Mouse (Mus musculus) cerebellum, adult (tissue): ENCODE measurements around the gene Prkd2.
A peak's percentile ranks its signal among the peaks of the same experiment; 100 is the strongest.

ENCODE experiments used
- ATAC-seq: cut with Nextera tagmentation; 2 replicates; pipeline ENCODE4 v1.9.2; 2017; ENCODE audit warnings: mild to moderate bottlenecking, moderate library complexity, mixed read lengths; ENCODE audit not compliant: insufficient number of reproducible peaks, low FRiP score, low TSS enrichment

Gene Prkd2

DNA sequence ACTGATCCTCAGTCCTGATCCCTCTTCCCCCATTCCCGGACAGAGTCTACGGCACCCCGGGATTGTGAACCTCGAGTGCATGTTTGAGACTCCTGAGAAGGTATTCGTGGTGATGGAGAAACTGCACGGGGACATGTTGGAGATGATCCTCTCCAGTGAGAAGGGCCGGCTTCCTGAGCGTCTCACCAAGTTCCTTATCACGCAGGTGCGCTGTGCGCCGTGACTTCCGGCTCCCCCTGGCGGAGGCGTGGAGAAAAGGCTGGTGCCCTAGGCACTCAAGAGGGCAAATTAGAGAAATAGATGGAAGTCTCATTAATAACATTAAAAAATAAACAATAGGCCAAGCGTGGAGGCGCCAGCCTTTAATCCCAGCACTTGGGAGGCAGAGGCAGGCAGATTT lies 15.6 kb downstream of the Prkd2 start:
- ATAC-seq: no peak; the same call in 1 of the 2 replicates

- no peak for ATAC-seq
Observed at GRCm38 (mm10) chr7:16859902-16860651, 17.4 kb downstream of the Prkd2 start.

DNA sequence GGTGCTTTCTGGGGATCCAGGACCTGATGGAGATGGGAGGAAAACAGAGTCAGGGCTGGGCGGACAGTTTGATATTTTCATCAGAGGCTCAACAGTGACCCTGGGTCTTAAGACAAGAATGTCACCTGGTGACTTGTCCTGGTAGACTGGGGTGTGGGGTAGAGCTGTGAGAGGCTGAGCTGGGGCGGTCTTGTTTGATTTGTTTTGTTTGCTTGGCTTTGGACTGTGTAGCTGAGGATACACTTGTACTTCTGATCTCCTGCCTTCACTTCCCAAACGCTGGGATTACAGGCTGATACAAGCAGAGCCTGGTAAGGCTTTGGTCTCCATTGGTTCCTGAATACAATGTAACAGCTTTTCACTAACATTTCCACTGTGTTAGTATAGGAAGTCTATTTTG lies 24.8 kb downstream of the Prkd2 start:
- ATAC-seq: no peak

DNA sequence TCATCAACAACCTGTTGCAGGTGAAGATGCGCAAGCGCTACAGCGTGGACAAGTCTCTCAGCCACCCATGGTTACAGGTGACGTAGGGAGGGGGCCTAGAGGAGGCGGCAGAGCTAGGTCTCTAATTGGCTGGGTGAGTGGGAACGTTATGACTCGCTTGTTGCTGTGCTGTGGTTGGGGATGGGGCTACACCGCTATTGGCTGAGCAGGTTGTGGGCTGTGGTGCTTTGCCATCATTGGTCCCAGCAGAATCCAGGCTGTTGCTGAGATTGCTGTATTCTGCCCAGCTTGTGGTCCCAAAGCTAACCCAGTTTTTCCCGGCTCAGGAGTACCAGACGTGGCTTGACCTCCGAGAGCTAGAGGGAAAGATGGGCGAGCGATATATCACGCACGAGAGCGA lies 26.8 kb downstream of the Prkd2 start:
- peak; percentile 99 for ATAC-seq

GRCm38 (mm10) chr7:16871600-16871999 lies 28.9 kb downstream of the Prkd2 start:
- ATAC-seq: no peak

DNA sequence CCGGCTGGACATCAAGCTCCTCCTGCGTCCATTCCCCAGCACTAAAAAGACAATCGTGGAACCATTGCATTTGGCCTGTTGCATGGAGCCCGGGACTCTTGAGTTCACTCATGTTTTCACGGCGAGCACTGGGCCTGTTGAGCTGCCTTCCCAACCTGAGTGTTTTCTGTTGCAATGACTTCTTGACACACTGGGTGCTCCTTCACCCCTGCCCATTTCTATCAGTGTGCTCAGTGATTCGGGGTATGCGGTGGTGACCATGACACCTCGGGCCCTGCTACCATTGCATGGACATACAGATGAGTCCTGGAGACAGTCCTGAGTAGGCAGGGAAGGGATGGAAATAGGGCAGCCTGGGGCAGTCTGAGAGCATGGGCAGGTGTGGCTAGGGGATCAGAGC lies 29.8 kb downstream of the Prkd2 start:
- ATAC-seq: no peak

DNA sequence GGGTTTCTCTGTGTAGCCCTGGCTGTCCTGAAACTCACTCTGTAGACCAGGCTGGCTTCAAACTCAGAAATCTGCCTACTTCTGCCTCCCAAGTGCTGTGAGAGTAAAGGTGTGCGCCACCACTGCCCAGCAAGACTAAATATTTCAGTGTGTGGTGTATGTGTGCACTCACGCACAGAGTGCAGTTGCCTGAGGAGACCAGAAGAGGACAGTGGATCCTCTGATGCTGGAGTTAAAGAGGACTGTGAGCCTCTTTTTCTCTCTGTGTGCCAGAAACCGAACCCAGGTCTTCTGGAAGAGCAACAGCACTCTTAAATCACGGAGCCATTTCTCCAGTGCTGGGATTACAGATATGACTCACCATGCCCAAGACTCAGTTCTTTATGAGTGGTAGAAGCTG lies 30.7 kb downstream of the Prkd2 start:
- ATAC-seq: no peak

GRCm38 (mm10) chr7:16874190-16874589 lies 31.5 kb downstream of the Prkd2 start:
- ATAC-seq: no peak

- peak; percentile 90 for ATAC-seq
Observed at GRCm38 (mm10) chr7:16874756-16875309, 32.1 kb downstream of the Prkd2 start.

- ATAC-seq: no peak
Observed at GRCm38 (mm10) chr7:16875310-16875325, 32.4 kb downstream of the Prkd2 start, which contains the start of gene Dact3. Dact3 (plus strand) TSS chr7:16875317.

DNA sequence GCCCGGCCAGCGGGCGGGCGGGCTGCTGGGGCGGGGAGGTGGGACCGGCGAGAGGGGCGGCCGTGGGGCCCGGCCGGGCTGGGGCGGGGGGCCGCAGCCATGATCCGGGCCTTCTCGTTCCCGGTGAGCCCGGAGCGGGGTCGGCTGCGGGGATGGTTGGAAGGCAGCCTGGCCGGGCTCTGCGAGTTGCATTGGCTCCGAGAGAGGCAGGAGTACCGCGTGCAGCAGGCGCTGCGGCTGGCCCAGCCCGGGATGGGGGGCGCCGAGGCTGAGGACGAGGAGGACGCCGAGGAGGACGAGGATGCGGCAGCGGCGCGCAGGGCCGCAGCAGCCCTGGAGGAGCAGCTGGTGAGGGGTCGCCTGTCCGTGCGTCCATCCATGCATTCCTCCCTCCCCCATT lies 32.6 kb downstream of the Prkd2 start:
- peak; percentile 26; the same call in 1 of the 2 replicates for ATAC-seq

DNA sequence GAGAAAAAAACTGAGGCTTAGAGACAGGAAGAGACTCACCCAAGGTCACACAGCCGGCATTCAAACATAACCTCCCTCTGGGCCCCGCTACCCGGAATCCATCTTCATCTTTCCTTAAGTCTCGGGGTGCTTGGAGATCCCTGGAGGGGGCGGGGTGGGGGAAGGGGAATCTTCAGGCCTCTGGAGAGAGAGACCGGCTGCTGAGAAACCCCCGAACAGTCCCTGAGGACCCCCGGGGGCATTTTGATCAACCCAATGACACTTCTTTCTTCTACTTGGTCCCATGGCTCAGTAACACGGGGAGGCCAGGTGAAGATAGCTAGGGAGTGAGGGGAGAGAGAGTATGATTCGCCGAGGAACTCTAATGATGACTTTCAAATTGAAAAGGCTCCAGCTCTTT lies 33.3 kb downstream of the Prkd2 start:
- no peak for ATAC-seq

DNA sequence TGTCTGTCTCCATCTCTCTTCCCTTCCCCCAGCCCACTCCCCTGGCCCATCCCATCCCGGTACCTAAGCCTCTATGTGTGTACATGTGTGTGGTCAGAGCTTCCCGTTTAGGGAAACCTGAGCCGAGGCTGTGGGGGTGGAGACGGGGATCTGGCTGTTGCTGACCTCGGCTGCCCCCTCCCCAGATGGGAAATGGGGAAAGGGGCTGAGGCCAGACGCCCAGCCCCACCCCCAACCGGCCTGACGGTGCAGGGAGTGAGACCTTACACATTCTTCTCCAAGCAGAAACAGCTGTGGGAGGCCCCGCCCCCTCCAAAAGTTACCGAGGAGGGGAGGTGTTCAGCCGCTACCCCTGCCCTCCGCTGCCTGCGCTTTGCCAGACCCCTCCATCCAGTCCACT lies 33.9 kb downstream of the Prkd2 start:
- ATAC-seq: no peak

DNA sequence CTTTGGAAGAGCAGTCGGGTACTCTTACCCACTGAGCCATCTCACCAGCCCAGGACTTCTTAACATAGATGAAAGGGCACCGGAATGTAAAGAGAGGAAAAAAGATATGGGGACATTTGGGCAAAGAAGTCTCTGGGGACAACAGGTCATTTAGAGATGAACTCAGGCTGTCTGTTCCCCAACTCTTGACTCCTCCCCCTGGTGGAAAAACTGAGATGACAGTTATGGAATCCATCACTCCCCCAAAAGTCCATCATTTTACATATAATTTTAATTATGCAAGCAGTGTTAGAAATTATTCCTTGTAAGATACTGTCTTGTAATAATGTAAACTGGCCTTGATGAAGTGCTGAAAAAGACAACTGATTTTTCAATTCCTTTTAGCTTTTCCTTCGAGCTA lies 35.0 kb downstream of the Prkd2 start:
- no peak for ATAC-seq

- ATAC-seq: no peak
Observed at GRCm38 (mm10) chr7:16879796-16880547, 37.3 kb downstream of the Prkd2 start.

- ATAC-seq: no peak
Observed at GRCm38 (mm10) chr7:16880615-16881014, 37.9 kb downstream of the Prkd2 start.

- no peak for ATAC-seq
Observed at GRCm38 (mm10) chr7:16883162-16883561, 40.5 kb downstream of the Prkd2 start.

DNA sequence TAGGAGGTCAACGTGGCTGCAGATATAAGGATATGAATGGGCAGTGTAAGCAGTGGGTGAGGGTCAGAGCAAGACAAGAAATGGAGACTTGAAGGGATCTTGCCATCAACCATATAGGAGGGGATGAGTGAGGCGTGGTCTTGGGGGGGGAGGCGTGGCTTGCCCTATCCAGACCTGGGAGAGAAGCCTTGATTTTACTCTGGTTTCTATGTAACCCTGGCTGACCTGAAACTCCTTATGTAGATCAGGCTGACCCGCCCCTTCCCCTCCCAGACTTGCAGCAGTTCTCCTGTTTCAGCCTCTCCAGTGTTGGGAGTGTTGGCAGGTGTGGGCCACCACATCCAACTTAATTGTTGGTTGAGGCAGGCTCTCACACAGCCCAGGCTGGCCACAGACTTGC lies 41.6 kb downstream of the Prkd2 start:
- no peak for ATAC-seq

DNA sequence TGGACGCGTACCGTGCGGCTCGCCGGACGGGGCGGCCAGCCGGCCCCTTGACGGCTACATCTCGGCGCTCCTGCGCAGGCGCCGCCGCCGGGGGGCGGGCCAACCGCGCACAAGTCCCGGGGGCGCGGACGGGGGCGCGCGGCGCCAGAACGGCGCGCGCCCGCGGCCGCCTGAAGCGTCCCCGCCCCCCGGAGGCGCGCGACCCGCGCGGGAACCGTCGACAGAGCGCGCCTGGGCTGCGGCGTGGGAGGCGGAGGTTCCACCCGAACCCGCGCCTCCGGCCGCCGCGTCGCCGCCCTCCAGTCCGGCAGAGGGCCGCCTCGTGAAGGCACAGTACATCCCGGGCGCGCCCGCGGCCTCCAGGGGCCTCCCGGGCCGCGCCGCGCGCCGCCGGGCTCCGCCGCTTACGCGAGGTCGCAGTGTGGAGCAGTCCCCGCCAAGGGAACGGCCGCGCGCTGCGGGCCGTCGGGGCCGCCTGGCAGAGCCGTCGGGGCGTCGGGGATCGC lies 42.6 kb downstream of the Prkd2 start:
- no peak for ATAC-seq

- ATAC-seq: no peak
Observed at GRCm38 (mm10) chr7:16885905-16886304, 43.2 kb downstream of the Prkd2 start.

DNA sequence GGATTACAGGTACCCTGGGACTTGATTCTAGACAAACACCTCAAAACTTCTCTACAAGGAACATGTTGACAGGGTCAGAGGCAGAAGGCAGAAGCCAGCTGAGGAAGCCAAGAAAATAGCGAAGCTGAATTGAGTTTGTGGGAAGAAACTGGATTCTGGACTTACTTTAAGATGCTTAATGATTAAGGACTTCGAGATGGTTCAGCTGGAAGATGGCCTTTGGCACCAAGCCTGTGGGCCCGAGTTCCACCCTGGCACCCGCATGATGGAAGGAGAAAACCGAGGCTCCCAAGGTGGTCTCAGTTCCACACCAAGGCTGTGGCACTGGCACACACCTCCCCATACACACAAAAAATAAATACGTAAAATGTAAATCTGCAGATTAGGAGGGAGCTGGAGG lies 47.8 kb downstream of the Prkd2 start:
- no peak for ATAC-seq

GRCm38 (mm10) chr7:16890944-16891343 lies 48.2 kb downstream of the Prkd2 start:
- ATAC-seq: no peak
